Mouse (Mus musculus): ENCODE data around the gene Pxmp4. TPM values are rescaled to one million over a fixed set of nuclear protein-coding genes. Genes with fewer than 3 reads are reported as not detected.

The Pxmp4 gene
- polyA plus RNA-seq, 1 experiment from 2014 or later: 24.5 TPM

- Histone ChIP-seq H3K27ac (no peak overlapping the region), H3K9me3 (replicated peaks) (no peaks in the 10 kb centered on the region), H3K9ac (no peak overlapping the region), H3K36me3 (peaks cover 19% of the 10 kb centered on the region), H3K4me2 (no peak overlapping the region), H3K27me3 (replicated peaks) (0 out of 2 replicates have a peak, but pooled peaks cover 4% of the 10 kb centered on the region), H3K4me1 (peaks cover 28% of the 10 kb centered on the region), H3K4me3 (no peak overlapping the region)
- WGBS (ENCODE audit: insufficient replicate concordance): 66% methylated on average over 17 of the region's 17 CpGs
- ATAC-seq: no peak
Observed at GRCm38 (mm10) chr2:154584931-154585601, 18.4 kb downstream of the Pxmp4 start.

- Histone ChIP-seq H3K9ac (peak overlapping the region; percentile 12; the same call in 1 of the 2 replicates), H3K27me3 (replicated peaks) (0 out of 2 replicates have a peak, but pooled peaks cover 4% of the 10 kb centered on the region), H3K9me3 (replicated peaks) (no peaks in the 10 kb centered on the region), H3K27ac (no peak overlapping the region; the same call in 1 of the 2 replicates), H3K4me1 (peaks cover 28% of the 10 kb centered on the region), H3K36me3 (peaks cover 18% of the 10 kb centered on the region), H3K4me2 (no peak overlapping the region), H3K4me3 (no peak overlapping the region)
- peak; percentile 60 for ATAC-seq
- WGBS (ENCODE audit: insufficient replicate concordance): 43% methylated on average over 15 of the region's 15 CpGs
Observed at GRCm38 (mm10) chr2:154583906-154584872, 19.3 kb downstream of the Pxmp4 start.

- Histone ChIP-seq H3K4me1 (peaks cover 30% of the 10 kb centered on the region), H3K9ac (no peak overlapping the region), H3K9me3 (replicated peaks) (no peaks in the 10 kb centered on the region), H3K4me2 (no peak overlapping the region), H3K4me3 (no peak overlapping the region), H3K27me3 (replicated peaks) (0 out of 2 replicates have a peak, but pooled peaks cover 4% of the 10 kb centered on the region), H3K36me3 (peaks cover 2% of the 10 kb centered on the region), H3K27ac (no peak overlapping the region)
- no peak for ATAC-seq
- WGBS (ENCODE audit: insufficient replicate concordance): 83% methylated on average over 1 of the region's 1 CpGs
Observed at GRCm38 (mm10) chr2:154581421-154581820, 22.1 kb downstream of the Pxmp4 start.

- Histone ChIP-seq H3K27me3 (replicated peaks) (0 out of 2 replicates have a peak, but pooled peaks cover 4% of the 10 kb centered on the region), H3K9me3 (replicated peaks) (no peaks in the 10 kb centered on the region), H3K9ac (no peak overlapping the region), H3K4me3 (no peak overlapping the region), H3K4me1 (peaks cover 33% of the 10 kb centered on the region), H3K4me2 (no peak overlapping the region), H3K27ac (no peak overlapping the region), H3K36me3 (no peaks in the 10 kb centered on the region)
- ATAC-seq: no peak
- 84% methylated on average over 8 of the region's 8 CpGs for WGBS (ENCODE audit: insufficient replicate concordance)
Observed at GRCm38 (mm10) chr2:154580586-154580985, 22.9 kb downstream of the Pxmp4 start.

GRCm38 (mm10) chr2:154577744-154578067, 25.8 kb downstream of the Pxmp4 start:
- H3K36me3 ChIP-seq: no peaks in the 10 kb centered on the region
- H3K9me3 ChIP-seq (replicated peaks): no peaks in the 10 kb centered on the region
- no peak overlapping the region for H3K4me3 ChIP-seq
- WGBS (ENCODE audit: insufficient replicate concordance): 81% methylated on average over 6 of the region's 6 CpGs
- ATAC-seq: no peak
- peaks cover 9% of the 10 kb centered on the region; the same call in 1 of the 2 replicates for H3K4me1 ChIP-seq
- H3K9ac ChIP-seq: no peak overlapping the region
- H3K4me2 ChIP-seq: no peak overlapping the region
- H3K27ac ChIP-seq: no peak overlapping the region
- H3K27me3 ChIP-seq (replicated peaks): no peaks in the 10 kb centered on the region

- 0 out of 2 replicates have a peak, but pooled peaks cover 5% of the 10 kb centered on the region for H3K4me1 ChIP-seq
- no peak overlapping the region for H3K4me2 ChIP-seq
- no peak overlapping the region for H3K27ac ChIP-seq
- H3K9me3 ChIP-seq (replicated peaks): no peaks in the 10 kb centered on the region
- no peaks in the 10 kb centered on the region for H3K36me3 ChIP-seq
- H3K27me3 ChIP-seq (replicated peaks): no peaks in the 10 kb centered on the region
- H3K9ac ChIP-seq: no peak overlapping the region
- ATAC-seq: no peak
- no peak overlapping the region for H3K4me3 ChIP-seq
- 66% methylated on average over 12 of the region's 12 CpGs for WGBS (ENCODE audit: insufficient replicate concordance)
Observed at GRCm38 (mm10) chr2:154576876-154577743, 26.4 kb downstream of the Pxmp4 start.

- no peak for ATAC-seq
- Histone ChIP-seq H3K9me3 (replicated peaks) (no peaks in the 10 kb centered on the region), H3K27ac (no peak overlapping the region), H3K4me1 (peaks cover 23% of the 10 kb centered on the region), H3K4me2 (no peak overlapping the region), H3K27me3 (replicated peaks) (no peaks in the 10 kb centered on the region), H3K36me3 (no peaks in the 10 kb centered on the region), H3K9ac (no peak overlapping the region), H3K4me3 (no peak overlapping the region)
- 51% methylated on average over 7 of the region's 7 CpGs for WGBS (ENCODE audit: insufficient replicate concordance)
Observed at GRCm38 (mm10) chr2:154574271-154574670, 29.2 kb downstream of the Pxmp4 start.

- 73% methylated on average over 3 of the region's 3 CpGs for WGBS (ENCODE audit: insufficient replicate concordance)
Observed at GRCm38 (mm10) chr2:154572996-154573395, 30.5 kb downstream of the Pxmp4 start.

GRCm38 (mm10) chr2:154571976-154572375, 31.5 kb downstream of the Pxmp4 start:
- ATAC-seq: no peak
- Histone ChIP-seq H3K27me3 (replicated peaks) (no peaks in the 10 kb centered on the region), H3K4me2 (no peak overlapping the region), H3K9me3 (replicated peaks) (no peaks in the 10 kb centered on the region), H3K9ac (no peak overlapping the region), H3K27ac (no peak overlapping the region), H3K4me3 (no peak overlapping the region), H3K4me1 (peaks cover 44% of the 10 kb centered on the region), H3K36me3 (0 out of 2 replicates have a peak, but pooled peaks cover 4% of the 10 kb centered on the region)
- 65% methylated on average over 8 of the region's 8 CpGs for WGBS (ENCODE audit: insufficient replicate concordance)

More at GRCm38 (mm10) chr2:154572996-154573395, 30.5 kb downstream of the Pxmp4 start:
- Histone ChIP-seq H3K36me3 (0 out of 2 replicates have a peak, but pooled peaks cover under 1% of the 10 kb centered on the region), H3K9ac (no peak overlapping the region), H3K4me2 (no peak overlapping the region), H3K27ac (no peak overlapping the region), H3K9me3 (replicated peaks) (no peaks in the 10 kb centered on the region), H3K4me1 (peaks cover 34% of the 10 kb centered on the region), H3K27me3 (replicated peaks) (no peaks in the 10 kb centered on the region), H3K4me3 (no peak overlapping the region)
- no peak for ATAC-seq

- ATAC-seq: no peak
Observed at GRCm38 (mm10) chr2:154571266-154571665, 32.2 kb downstream of the Pxmp4 start.

GRCm38 (mm10) chr2:154570666-154571065, 32.8 kb downstream of the Pxmp4 start:
- Histone ChIP-seq H3K36me3 (peaks cover 10% of the 10 kb centered on the region; the same call in 1 of the 2 replicates), H3K27me3 (replicated peaks) (no peaks in the 10 kb centered on the region), H3K4me3 (peak overlapping the region; percentile 86), H3K9me3 (replicated peaks) (no peaks in the 10 kb centered on the region), H3K9ac (peak overlapping the region; percentile 68), H3K4me1 (peaks cover 52% of the 10 kb centered on the region), H3K27ac (peak overlapping the region; percentile 62), H3K4me2 (peak overlapping the region; percentile 81)
- no peak for ATAC-seq
- 35% methylated on average over 4 of the region's 4 CpGs for WGBS (ENCODE audit: insufficient replicate concordance)

More at GRCm38 (mm10) chr2:154571266-154571665, 32.2 kb downstream of the Pxmp4 start:
- H3K27me3 ChIP-seq (replicated peaks): no peaks in the 10 kb centered on the region
- 46% methylated on average over 4 of the region's 4 CpGs for WGBS (ENCODE audit: insufficient replicate concordance)
- 0 out of 2 replicates have a peak overlapping the region, but pooled peaks have one; percentile 62 for H3K27ac ChIP-seq
- H3K4me3 ChIP-seq: no peak overlapping the region
- H3K9ac ChIP-seq: peak overlapping the region; percentile 68; the same call in 1 of the 2 replicates
- H3K36me3 ChIP-seq: peaks cover 4% of the 10 kb centered on the region; the same call in 1 of the 2 replicates
- peak overlapping the region; percentile 81; the same call in 1 of the 2 replicates for H3K4me2 ChIP-seq
- H3K4me1 ChIP-seq: peaks cover 48% of the 10 kb centered on the region
- no peaks in the 10 kb centered on the region for H3K9me3 ChIP-seq (replicated peaks)

Measured in liver, embryonic 12.5 days (tissue).